Mouse (Mus musculus) CH12.LX (cell line): ENCODE results near the gene Prkca. TPM values are rescaled to one million over a fixed set of nuclear protein-coding genes. Genes with fewer than 3 reads are reported as not detected.

Experiments
- DNase-seq: peaks from one replicate; pipeline ENCODE4 v3.0.0-alpha.2; 2013; ENCODE audit errors: extremely low read depth
- H3K27ac ChIP-seq: 2 replicates; pipeline ENCODE4 v1.5.1; 2012; ENCODE audit warnings: low read depth, mild to moderate bottlenecking, control low read depth, moderate library complexity; ENCODE audit not compliant: insufficient read depth
- H3K27me3 ChIP-seq: replicated peaks from 2 replicates; pipeline ENCODE3; 2012; ENCODE audit warnings: inconsistent platforms
- H3K36me3 ChIP-seq, 2 experiments: replicated peaks in 1 of 2; 2 replicates each; pipeline versions ENCODE3 to v1.6.1; 2012; ENCODE audit warnings: inconsistent platforms in 1 of 2, low read length in 1 of 2, mild to moderate bottlenecking in 1 of 2, mixed read lengths in 1 of 2, moderate library complexity in 1 of 2; ENCODE audit not compliant: control insufficient read depth in 1 of 2, insufficient read depth in 1 of 2
- H3K4me1 ChIP-seq, 2 experiments: 2 replicates each; pipeline ENCODE4 v1.6.1; 2012; ENCODE audit warnings: inconsistent platforms in 1 of 2, moderate library complexity in 1 of 2; ENCODE audit not compliant: insufficient read depth in 2 of 2, control insufficient read depth in 1 of 2
- H3K4me2 ChIP-seq: 2 replicates; pipeline ENCODE4 v1.6.1; 2012; ENCODE audit warnings: low read depth, mild to moderate bottlenecking, control low read depth; ENCODE audit not compliant: poor library complexity, insufficient read depth, severe bottlenecking
- H3K4me3 ChIP-seq, 3 experiments: fragments of 150-350 bp in 1 of 3; sonication (generic) in 1 of 3; replicated peaks in 1 of 3; 2 replicates each; pipeline versions ENCODE3 to v1.5.1; 2011 to 2012; ENCODE audit warnings: low read depth in 2 of 3, low read length in 2 of 3, mild to moderate bottlenecking in 2 of 3, moderate library complexity in 2 of 3, control low read depth in 1 of 3, improper control_type of control experiment in 1 of 3, inconsistent platforms in 1 of 3, mixed read lengths in 1 of 3; ENCODE audit not compliant: poor library complexity in 1 of 3
- H3K79me2 ChIP-seq: replicated peaks from 2 replicates; pipeline ENCODE4 v1.6.1; 2012; ENCODE audit warnings: mild to moderate bottlenecking, moderate library complexity; ENCODE audit not compliant: control insufficient read depth, poor library complexity, insufficient read depth, severe bottlenecking; ENCODE audit errors: extremely low read depth
- H3K9ac ChIP-seq: 2 replicates; pipeline ENCODE4 v1.6.1; 2012; ENCODE audit warnings: low read depth, mild to moderate bottlenecking, control low read depth, moderate library complexity; ENCODE audit not compliant: insufficient read depth
- H3K9me3 ChIP-seq: replicated peaks from 2 replicates; pipeline ENCODE3; 2012; ENCODE audit warnings: low read length, inconsistent platforms, mixed read lengths
- CHD1 ChIP-seq: IDR thresholded peaks from 2 replicates; pipeline ENCODE4 v1.6.1; 2012; ENCODE audit warnings: low read depth, low read length, improper control_type of control experiment, inconsistent platforms
- CHD2 ChIP-seq: IDR thresholded peaks from 2 replicates; pipeline ENCODE4 v1.6.1; 2011; ENCODE audit warnings: low read length, improper control_type of control experiment
- CTCF ChIP-seq, 2 experiments: IDR thresholded peaks in 1 of 2; conservative IDR thresholded peaks in 1 of 2; 2 replicates each; pipeline ENCODE4 v1.5.1; 2011 to 2012; ENCODE audit warnings: low read depth in 2 of 2, low read length in 2 of 2, improper control_type of control experiment in 1 of 2, inconsistent platforms in 1 of 2, mild to moderate bottlenecking in 1 of 2, moderate library complexity in 1 of 2
- ELF1 ChIP-seq: IDR thresholded peaks from 2 replicates; pipeline ENCODE4 v1.6.1; 2014; ENCODE audit warnings: low read depth, mild to moderate bottlenecking, inconsistent platforms, low read length, improper control_type of control experiment
- ETS1 ChIP-seq: conservative IDR thresholded peaks from 2 replicates; pipeline ENCODE4 v1.6.1; 2012; ENCODE audit warnings: low read depth, mild to moderate bottlenecking, inconsistent platforms, low read length, improper control_type of control experiment, moderate library complexity
- HCFC1 ChIP-seq: IDR thresholded peaks from 2 replicates; pipeline ENCODE4 v1.6.1; 2012; ENCODE audit warnings: low read depth, mild to moderate bottlenecking, inconsistent platforms, low read length, improper control_type of control experiment
- IRF4 ChIP-seq: IDR thresholded peaks from 2 replicates; pipeline ENCODE4 v1.6.1; 2014; ENCODE audit warnings: low read depth, mild to moderate bottlenecking, inconsistent platforms, low read length, improper control_type of control experiment
- JUN ChIP-seq: IDR thresholded peaks from 2 replicates; pipeline ENCODE4 v1.6.1; 2011; ENCODE audit warnings: low read depth, mild to moderate bottlenecking, low read length, improper control_type of control experiment, moderate library complexity; ENCODE audit not compliant: insufficient read depth
- KAT2A ChIP-seq: IDR thresholded peaks from 2 replicates; pipeline ENCODE4 v1.6.1; 2012; ENCODE audit warnings: low read length, improper control_type of control experiment, inconsistent platforms; ENCODE audit not compliant: insufficient replicate concordance
- MAFK ChIP-seq: IDR thresholded peaks from 2 replicates; pipeline ENCODE4 v1.6.1; 2011; ENCODE audit warnings: low read length, improper control_type of control experiment; ENCODE audit not compliant: insufficient replicate concordance
- MYC ChIP-seq: IDR thresholded peaks from 2 replicates; pipeline ENCODE4 v1.6.1; 2011; ENCODE audit warnings: low read depth, mild to moderate bottlenecking, improper control_type of control experiment, low read length
- NRF1 ChIP-seq: IDR thresholded peaks from 2 replicates; pipeline ENCODE4 v1.6.1; 2014; ENCODE audit warnings: low read depth, mild to moderate bottlenecking, inconsistent platforms, low read length, improper control_type of control experiment, moderate library complexity
- PAX5 ChIP-seq: IDR thresholded peaks from 2 replicates; pipeline ENCODE4 v1.6.1; 2012; ENCODE audit warnings: low read length, inconsistent platforms, mixed read lengths
- POLR2A ChIP-seq: IDR thresholded peaks from 2 replicates; pipeline ENCODE4 v1.6.1; 2011; ENCODE audit warnings: low read depth, mild to moderate bottlenecking, improper control_type of control experiment, low read length
- POLR2AphosphoS2 ChIP-seq: IDR thresholded peaks from 2 replicates; pipeline ENCODE4 v1.6.1; 2011; ENCODE audit warnings: low read depth, low read length, improper control_type of control experiment
- SMC3 ChIP-seq: IDR thresholded peaks from 2 replicates; pipeline ENCODE4 v1.6.1; 2011; ENCODE audit warnings: low read depth, low read length, improper control_type of control experiment
- TCF12 ChIP-seq: IDR thresholded peaks from 2 replicates; pipeline ENCODE4 v1.6.1; 2014; ENCODE audit warnings: low read depth, mild to moderate bottlenecking, inconsistent platforms, low read length, improper control_type of control experiment
- UBTF ChIP-seq: IDR thresholded peaks from 2 replicates; pipeline ENCODE4 v1.6.1; 2012; ENCODE audit warnings: low read depth, mild to moderate bottlenecking, inconsistent platforms, low read length, improper control_type of control experiment, moderate library complexity
- USF1 ChIP-seq: IDR thresholded peaks from 2 replicates; pipeline ENCODE4 v1.6.1; 2014; ENCODE audit warnings: low read depth, mild to moderate bottlenecking, inconsistent platforms, low read length, improper control_type of control experiment
- ZNF384 ChIP-seq: IDR thresholded peaks from 2 replicates; pipeline ENCODE4 v1.6.1; 2012; ENCODE audit warnings: low read depth, low read length, improper control_type of control experiment, inconsistent platforms
- dilution Hi-C: fragments of 300-500 bp; cut with MboI; formaldehyde crosslinking; loops from 2 replicates; pipeline ENCODE4 v1.14.3; 2020; ENCODE audit warnings: low sequenced_read_pairs; ENCODE audit not compliant: extremely low pct_unique_long_range_greater_than_20kb, extremely low pct_ligation_motif_present
- in situ Hi-C: fragments of 300-500 bp; cut with MboI; formaldehyde crosslinking; loops from 3 replicates; pipeline ENCODE4 v1.14.3; 2019; ENCODE audit warnings: low sequenced_read_pairs, low pct_ligation_motif_present, low pct_unique_long_range_greater_than_20kb, mixed read lengths
- polyA plus RNA-seq: library from polyadenylated mRNA; unstranded; fragments of >175 nt; gene quantifications from 2 replicates; pipeline ENCODE4 v1.2.1, GENCODE M21; 2012; ENCODE audit warnings: low read depth; ENCODE audit not compliant: insufficient read length
- total RNA-seq, 2 experiments: library from RNA; depleted of rRNA; stranded (reverse); fragments of 300-350 nt in 1 of 2; fragments of >200 nt in 1 of 2; gene quantifications; 2 replicates each; pipeline ENCODE4 v1.2.3; 2012 to 2014

Prkca gene
- total and polyA plus RNA-seq, 3 experiments: 40.0 to 107 (median 43.7) TPM

DNA sequence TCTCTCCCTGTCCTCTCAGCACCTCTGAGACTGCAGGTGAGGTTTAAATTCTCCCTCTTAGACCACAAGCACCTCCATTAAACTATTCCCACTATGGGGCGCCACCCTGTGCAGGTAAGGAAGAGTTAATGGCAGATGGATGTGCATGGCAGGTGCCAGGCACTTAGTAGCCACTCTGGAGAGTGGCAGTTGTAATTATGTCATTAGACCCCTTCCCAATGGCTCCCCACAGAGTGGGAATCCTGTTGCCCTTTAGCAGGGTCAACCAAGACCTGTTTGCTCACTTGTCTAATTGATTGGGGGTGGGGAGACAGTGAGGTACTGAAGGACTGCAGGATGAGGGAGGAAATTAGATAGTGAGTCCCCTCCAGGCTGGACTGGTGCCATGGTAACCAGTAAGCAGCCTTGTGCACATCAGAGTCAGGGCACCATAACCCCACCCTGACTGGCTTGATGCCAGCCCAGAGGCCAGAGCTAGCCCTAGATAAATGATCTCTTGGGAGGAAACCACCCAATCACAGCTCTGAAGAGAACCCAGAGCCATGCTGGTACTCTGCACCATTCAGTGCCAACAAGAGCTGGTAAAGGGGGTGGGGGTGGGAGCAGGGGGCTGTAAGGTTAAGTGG lies 63.9 kb downstream of the Prkca start:
- no peak for DNase-seq
- no peak overlapping the region for H3K4me3 ChIP-seq
- H3K4me1 ChIP-seq: peaks cover 21 to 79% of the 10 kb centered on the region in 2 experiments
- no peak for TF ChIP-seq ETS1
- TF ChIP-seq PAX5: no peak
- TF ChIP-seq CHD2: no peak
- no peak for TF ChIP-seq USF1
- no peak for TF ChIP-seq CTCF (conservative IDR thresholded peaks at IDR 0.05 in 1 of 2, IDR thresholded peaks at IDR 0.05 in 1 of 2; ENCODE audit: low read depth in 2 of 2, low read length in 2 of 2)
- no peak for TF ChIP-seq IRF4
- TF ChIP-seq CHD1: no peak
- no peak for TF ChIP-seq NRF1
- no peak for TF ChIP-seq ZNF384
- no peak for TF ChIP-seq MYC
- no peak for TF ChIP-seq TCF12
- TF ChIP-seq SMC3: no peak
- no peak overlapping the region for H3K27ac ChIP-seq
- H3K79me2 ChIP-seq: peaks cover 6% of the 10 kb centered on the region
- H3K4me2 ChIP-seq: no peak overlapping the region
- H3K9me3 ChIP-seq: no peaks in the 10 kb centered on the region
- no peak overlapping the region for H3K9ac ChIP-seq
- in situ Hi-C loops: no loop called here
- H3K27me3 ChIP-seq: no peaks in the 10 kb centered on the region
- dilution Hi-C loops: no loop called here
- peaks cover 0 to 51% of the 10 kb centered on the region in 2 experiments for H3K36me3 ChIP-seq

DNA sequence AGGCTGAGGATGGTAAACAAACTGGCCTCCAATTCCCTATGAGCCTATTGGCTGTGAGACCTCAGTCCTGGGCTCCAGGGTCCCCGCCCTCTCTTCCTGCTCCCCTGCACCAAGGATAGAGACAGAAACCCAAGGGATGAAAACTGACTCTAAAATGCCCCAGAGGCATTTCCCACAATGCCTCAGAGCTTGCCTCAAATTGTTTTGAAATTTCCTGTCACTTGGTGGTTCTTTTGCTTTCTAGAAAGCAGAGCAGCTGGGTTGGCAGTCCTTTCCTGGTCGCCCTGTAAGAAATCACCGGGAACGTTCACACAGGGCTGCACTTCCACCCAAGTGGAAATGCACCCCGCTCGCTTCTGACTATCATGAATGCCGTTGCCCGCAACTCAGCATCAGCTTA lies 66.6 kb downstream of the Prkca start:
- Histone ChIP-seq H3K4me2 (no peak overlapping the region), H3K4me3 (no peak overlapping the region), H3K79me2 (peaks cover 9% of the 10 kb centered on the region), H3K27me3 (no peaks in the 10 kb centered on the region), H3K9me3 (no peaks in the 10 kb centered on the region), H3K27ac (no peak overlapping the region), H3K4me1 (peaks cover 14 to 83% of the 10 kb centered on the region in 2 experiments; a peak in 3 of 4 replicates), H3K36me3 (peaks cover 0 to 39% of the 10 kb centered on the region in 2 experiments), H3K9ac (no peak overlapping the region)
- DNase-seq: no peak
- dilution Hi-C loops: no loop called here
- in situ Hi-C loops: no loop called here
- TF ChIP-seq POLR2A (no peak), ETS1 (no peak), KAT2A (no peak), USF1 (no peak), ELF1 (no peak), NRF1 (no peak), HCFC1 (no peak), JUN (no peak), UBTF (no peak), MAFK (no peak), POLR2AphosphoS2 (no peak)
